8 mouse cellular contexts compared by ENCODE assay signal in the genomic region with DNA sequence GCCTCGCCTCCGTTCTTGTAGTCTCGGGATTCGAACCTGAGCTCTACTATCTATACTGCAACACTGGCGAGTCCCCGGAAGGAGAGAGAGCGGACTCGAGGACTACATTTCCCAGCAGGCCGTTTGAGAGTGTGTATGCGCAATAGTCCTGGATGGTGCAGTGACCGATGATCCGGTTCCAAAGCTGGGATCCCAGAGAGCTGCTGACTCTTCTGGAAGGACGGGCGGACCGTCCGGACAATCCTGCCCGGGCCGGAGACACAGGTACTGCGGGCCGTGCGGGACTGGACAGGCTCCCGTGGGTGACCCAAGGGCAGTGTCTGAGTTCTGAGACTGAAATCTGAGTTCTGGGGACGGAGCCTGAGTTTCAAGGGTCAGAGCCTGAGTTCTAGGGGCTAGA. TPM values are rescaled to one million over a fixed set of nuclear protein-coding genes. Genes with fewer than 3 reads are reported as not detected.
DNase-seq lines count a peak whose midpoint lies in the region; ATAC-seq and TF ChIP-seq lines count a peak whose summit lies in the region.

No protein-coding gene starts in this region.

- 0 out of 2 replicates have a peak, but pooled peaks cover 5% of the 10 kb centered on the region for H3K36me3 ChIP-seq in ES-Bruce4 (ENCODE audit: control insufficient read depth, insufficient read depth, low read length, poor library complexity, severe bottlenecking)
- peaks cover 6% of the 10 kb centered on the region; the same call in 1 of the 2 replicates for H3K36me3 ChIP-seq in forebrain, embryonic 11.5 days (ENCODE audit: control insufficient read depth, insufficient read depth, low read length)
- H3K36me3 ChIP-seq in heart, postnatal 0 days (replicated peaks; ENCODE audit: control insufficient read depth, insufficient read depth, low read length) = peaks cover 42% of the 10 kb centered on the region
- peaks cover 51% of the 10 kb centered on the region for H3K36me3 ChIP-seq in liver, embryonic 15.5 days (replicated peaks)
- H3K36me3 ChIP-seq in neural tube, embryonic 11.5 days (ENCODE audit: control insufficient read depth, insufficient read depth, low read length) = peaks cover 18% of the 10 kb centered on the region
- H3K36me3 ChIP-seq in stomach, embryonic 15.5 days = peaks cover 34% of the 10 kb centered on the region

- H3K4me3 ChIP-seq in ES-Bruce4 (ENCODE audit: low read depth, low read length) = peak overlapping the region; percentile 98
- H3K4me3 ChIP-seq in forebrain, embryonic 11.5 days (ENCODE audit: low read depth, low read length) = peak overlapping the region; percentile 68
- H3K4me3 ChIP-seq in heart, postnatal 0 days (ENCODE audit: low read depth, low read length) = peak overlapping the region; percentile 81
- peak overlapping the region; percentile 65 for H3K4me3 ChIP-seq in liver, embryonic 15.5 days (replicated peaks)
- H3K4me3 ChIP-seq in neural tube, embryonic 11.5 days (ENCODE audit: low read depth, low read length) = peak overlapping the region; percentile 39
- H3K4me3 ChIP-seq in stomach, embryonic 15.5 days (replicated peaks) = peak overlapping the region; percentile 60

- no peak for TF ChIP-seq EP300 in ES-Bruce4 (IDR thresholded peaks at IDR 0.05; ENCODE audit: insufficient read depth, low read depth, low read length)
- TF ChIP-seq EP300 in heart, postnatal 0 days (IDR thresholded peaks at IDR 0.05; ENCODE audit: low read depth) = no peak

- peak; percentile 45 for TF ChIP-seq POLR2A in ES-Bruce4 (IDR thresholded peaks at IDR 0.05; ENCODE audit: insufficient read depth, low read length)

- no peak for TF ChIP-seq CTCF in ES-Bruce4 (IDR thresholded peaks at IDR 0.05; ENCODE audit: low read depth, low read length)
- TF ChIP-seq CTCF in heart, postnatal 0 days (IDR thresholded peaks at IDR 0.05; ENCODE audit: low read depth) = no peak

- peak overlapping the region; percentile 78 for H3K4me2 ChIP-seq in forebrain, embryonic 11.5 days (ENCODE audit: low read depth, low read length, severe bottlenecking)
- H3K4me2 ChIP-seq in heart, postnatal 0 days (ENCODE audit: low read depth, low read length) = peak overlapping the region; percentile 82
- H3K4me2 ChIP-seq in liver, embryonic 15.5 days = peak overlapping the region; percentile 74
- H3K4me2 ChIP-seq in neural tube, embryonic 11.5 days (ENCODE audit: low read depth) = peak overlapping the region; percentile 60
- H3K4me2 ChIP-seq in stomach, embryonic 15.5 days = peak overlapping the region; percentile 73

- ATAC-seq in forebrain, embryonic 11.5 days (replicated peaks; ENCODE audit: low FRiP score) = peak; percentile 48
- peak; percentile 59 for ATAC-seq in heart, postnatal 0 days (ENCODE audit: insufficient read depth, low read depth)
- ATAC-seq in liver, embryonic 15.5 days (ENCODE audit: insufficient read depth) = peak; percentile 25; the same call in 1 of the 2 replicates
- ATAC-seq in neural tube, embryonic 11.5 days (ENCODE audit: insufficient read depth, low FRiP score, low TSS enrichment) = peak; percentile 45; the same call in 1 of the 2 replicates
- ATAC-seq in stomach, embryonic 15.5 days (ENCODE audit: insufficient read depth, low FRiP score, low read depth) = peak; percentile 34; the same call in 1 of the 2 replicates

- 4% methylated on average over 23 of the region's 23 CpGs for WGBS in forebrain, embryonic 11.5 days
- WGBS in heart, postnatal 0 days = 3% methylated on average over 23 of the region's 23 CpGs
- WGBS in liver, embryonic 15.5 days (ENCODE audit: insufficient replicate concordance) = 4% methylated on average over 23 of the region's 23 CpGs
- WGBS in neural tube, embryonic 11.5 days = 4% methylated on average over 23 of the region's 23 CpGs
- 2% methylated on average over 23 of the region's 23 CpGs for WGBS in stomach, embryonic 15.5 days

- no peaks in the 10 kb centered on the region for H3K27me3 ChIP-seq in ES-Bruce4 (ENCODE audit: control insufficient read depth, insufficient read depth, low read length, poor library complexity, severe bottlenecking)
- no peaks in the 10 kb centered on the region for H3K27me3 ChIP-seq in forebrain, embryonic 11.5 days (ENCODE audit: control insufficient read depth, insufficient read depth, low read length)
- no peaks in the 10 kb centered on the region for H3K27me3 ChIP-seq in heart, postnatal 0 days (ENCODE audit: control insufficient read depth, insufficient read depth, low read length)
- H3K27me3 ChIP-seq in liver, embryonic 15.5 days = no peaks in the 10 kb centered on the region
- H3K27me3 ChIP-seq in neural tube, embryonic 11.5 days (ENCODE audit: control insufficient read depth, insufficient read depth, low read length) = no peaks in the 10 kb centered on the region
- no peaks in the 10 kb centered on the region for H3K27me3 ChIP-seq in stomach, embryonic 15.5 days (replicated peaks)

- H3K9me3 ChIP-seq in ES-Bruce4 (replicated peaks; ENCODE audit: control insufficient read depth, insufficient read depth, low read length, poor library complexity, severe bottlenecking) = no peaks in the 10 kb centered on the region
- H3K9me3 ChIP-seq in forebrain, embryonic 11.5 days (ENCODE audit: control insufficient read depth, low read length) = no peaks in the 10 kb centered on the region
- no peaks in the 10 kb centered on the region for H3K9me3 ChIP-seq in heart, postnatal 0 days (replicated peaks; ENCODE audit: control insufficient read depth, low read length)
- no peaks in the 10 kb centered on the region for H3K9me3 ChIP-seq in liver, embryonic 15.5 days (replicated peaks)
- H3K9me3 ChIP-seq in neural tube, embryonic 11.5 days (ENCODE audit: control insufficient read depth, low read length) = no peaks in the 10 kb centered on the region
- no peaks in the 10 kb centered on the region for H3K9me3 ChIP-seq in stomach, embryonic 15.5 days

- no peaks in the 10 kb centered on the region for H3K4me1 ChIP-seq in ES-Bruce4 (ENCODE audit: control insufficient read depth, insufficient read depth, low read length)
- peaks cover 9% of the 10 kb centered on the region; the same call in 1 of the 2 replicates for H3K4me1 ChIP-seq in forebrain, embryonic 11.5 days (replicated peaks; ENCODE audit: control insufficient read depth, insufficient read depth, low read length)
- peaks cover 7% of the 10 kb centered on the region; the same call in 1 of the 2 replicates for H3K4me1 ChIP-seq in heart, postnatal 0 days (ENCODE audit: control insufficient read depth, insufficient read depth)
- H3K4me1 ChIP-seq in liver, embryonic 15.5 days (replicated peaks) = peaks cover 40% of the 10 kb centered on the region
- peaks cover 8% of the 10 kb centered on the region for H3K4me1 ChIP-seq in neural tube, embryonic 11.5 days (ENCODE audit: control insufficient read depth, insufficient read depth, low read length)
- H3K4me1 ChIP-seq in stomach, embryonic 15.5 days = peaks cover 15% of the 10 kb centered on the region

- peak overlapping the region; percentile 86 for H3K9ac ChIP-seq in ES-Bruce4 (ENCODE audit: low read depth, poor library complexity, severe bottlenecking)
- peak overlapping the region; percentile 76 for H3K9ac ChIP-seq in forebrain, embryonic 11.5 days (ENCODE audit: low read length)
- peak overlapping the region; percentile 86 for H3K9ac ChIP-seq in heart, postnatal 0 days (replicated peaks; ENCODE audit: low read depth, low read length)
- H3K9ac ChIP-seq in liver, embryonic 15.5 days = peak overlapping the region; percentile 66
- peak overlapping the region; percentile 63 for H3K9ac ChIP-seq in neural tube, embryonic 11.5 days (ENCODE audit: low read length)
- H3K9ac ChIP-seq in stomach, embryonic 15.5 days = peak overlapping the region; percentile 70

- peak; percentile 71 for DNase-seq in c-Kit-positive CD71-positive TER-119-negative erythroid progenitor cells, embryonic 14.5 days (ENCODE audit: low read depth)
- DNase-seq in forebrain, embryonic 11.5 days (ENCODE audit: low spot score) = peak; percentile 83
- peak; percentile 94 for DNase-seq in heart, postnatal 0 days (ENCODE audit: low spot score)
- DNase-seq in kidney, postnatal 36 days = peak; percentile 90 to 95
- DNase-seq in neural tube, embryonic 11.5 days (ENCODE audit: low spot score) = peak; percentile 82

- H3K27ac ChIP-seq in ES-Bruce4 (ENCODE audit: insufficient read depth, low read length) = no peak overlapping the region
- H3K27ac ChIP-seq in forebrain, embryonic 11.5 days (ENCODE audit: low read depth, low read length) = no peak overlapping the region
- peak overlapping the region; percentile 66 for H3K27ac ChIP-seq in heart, postnatal 0 days (ENCODE audit: low read depth)
- peak overlapping the region; percentile 52 for H3K27ac ChIP-seq in liver, embryonic 15.5 days (replicated peaks)
- H3K27ac ChIP-seq in neural tube, embryonic 11.5 days (ENCODE audit: low read depth, low read length) = no peak overlapping the region
- no peak overlapping the region for H3K27ac ChIP-seq in stomach, embryonic 15.5 days

RNA-seq across cellular contexts. Expression of a gene that starts 1.3 kb away (rescaled TPM):
- polyA plus RNA-seq in ES-Bruce4 (2011; ENCODE audit: insufficient read depth, insufficient read length, low read depth, missing spikeins) = 25.8 and 26.4 TPM in 2 replicates
- 36.2 and 42.0 TPM in 2 replicates for polyA plus RNA-seq in forebrain, embryonic 11.5 days (2014; fragmentation: Nextera tagmentation; extraction: Ambion mirVana)
- 84.8 and 114 TPM in 2 replicates for total RNA-seq in heart, postnatal 0 days (2014; rRNA removed; ENCODE audit: low replicate concordance)
- polyA plus RNA-seq in heart, postnatal 0 days (2015; fragmentation: Nextera tagmentation; extraction: Ambion mirVana) = 45.2 and 46.1 TPM in 2 replicates
- 24.0 and 27.3 TPM in 2 replicates for polyA plus RNA-seq in liver, embryonic 15.5 days (2015; fragmentation: Nextera tagmentation; extraction: Ambion mirVana)
- polyA plus RNA-seq in neural tube, embryonic 11.5 days (2014; fragmentation: Nextera tagmentation; extraction: Ambion mirVana) = 35.3 and 39.0 TPM in 2 replicates
- polyA plus RNA-seq in stomach, embryonic 15.5 days (2015; fragmentation: Nextera tagmentation; extraction: Ambion mirVana) = 54.4 and 58.1 TPM in 2 replicates

RNA-seq across cellular contexts. Expression of a gene that starts 1.3 kb away (rescaled TPM):
- 52.2 and 63.7 TPM in 2 replicates for polyA plus RNA-seq in ES-Bruce4 (2011; ENCODE audit: insufficient read depth, insufficient read length, low read depth, missing spikeins)
- polyA plus RNA-seq in forebrain, embryonic 11.5 days (2014; fragmentation: Nextera tagmentation; extraction: Ambion mirVana) = 147 and 154 TPM in 2 replicates
- 272 and 288 TPM in 2 replicates for total RNA-seq in heart, postnatal 0 days (2014; rRNA removed; ENCODE audit: low replicate concordance)
- 264 and 272 TPM in 2 replicates for polyA plus RNA-seq in heart, postnatal 0 days (2015; fragmentation: Nextera tagmentation; extraction: Ambion mirVana)
- 78.7 and 92.2 TPM in 2 replicates for polyA plus RNA-seq in liver, embryonic 15.5 days (2015; fragmentation: Nextera tagmentation; extraction: Ambion mirVana)
- 178 and 180 TPM in 2 replicates for polyA plus RNA-seq in neural tube, embryonic 11.5 days (2014; fragmentation: Nextera tagmentation; extraction: Ambion mirVana)
- polyA plus RNA-seq in stomach, embryonic 15.5 days (2015; fragmentation: Nextera tagmentation; extraction: Ambion mirVana) = 217 and 233 TPM in 2 replicates

RNA-seq across cellular contexts. Expression of a gene that starts 15.3 kb away (rescaled TPM):
- polyA plus RNA-seq in ES-Bruce4 (2011; ENCODE audit: insufficient read depth, insufficient read length, low read depth, missing spikeins) = 1.1 and 1.2 TPM in 2 replicates
- polyA plus RNA-seq in forebrain, embryonic 11.5 days (2014; fragmentation: Nextera tagmentation; extraction: Ambion mirVana) = 2.6 and 4.0 TPM in 2 replicates
- total RNA-seq in heart, postnatal 0 days (2014; rRNA removed; ENCODE audit: low replicate concordance) = 0.31 and 0.66 TPM in 2 replicates
- polyA plus RNA-seq in heart, postnatal 0 days (2015; fragmentation: Nextera tagmentation; extraction: Ambion mirVana) = 0.42 and 0.51 TPM in 2 replicates
- 1.9 and 2.1 TPM in 2 replicates for polyA plus RNA-seq in liver, embryonic 15.5 days (2015; fragmentation: Nextera tagmentation; extraction: Ambion mirVana)
- 2.0 and 3.0 TPM in 2 replicates for polyA plus RNA-seq in neural tube, embryonic 11.5 days (2014; fragmentation: Nextera tagmentation; extraction: Ambion mirVana)
- 3.4 and 3.8 TPM in 2 replicates for polyA plus RNA-seq in stomach, embryonic 15.5 days (2015; fragmentation: Nextera tagmentation; extraction: Ambion mirVana)

RNA-seq across cellular contexts. Expression of a gene that starts 23.3 kb away (rescaled TPM):
- polyA plus RNA-seq in ES-Bruce4 (2011; ENCODE audit: insufficient read depth, insufficient read length, low read depth, missing spikeins) = 41.5 and 42.7 TPM in 2 replicates
- polyA plus RNA-seq in forebrain, embryonic 11.5 days (2014; fragmentation: Nextera tagmentation; extraction: Ambion mirVana) = 10.1 and 11.9 TPM in 2 replicates
- total RNA-seq in heart, postnatal 0 days (2014; rRNA removed; ENCODE audit: low replicate concordance) = 0.12 and 2.3 TPM in 2 replicates
- 0.51 and 0.62 TPM in 2 replicates for polyA plus RNA-seq in heart, postnatal 0 days (2015; fragmentation: Nextera tagmentation; extraction: Ambion mirVana)
- polyA plus RNA-seq in liver, embryonic 15.5 days (2015; fragmentation: Nextera tagmentation; extraction: Ambion mirVana) = 0.93 and 1.4 TPM in 2 replicates
- polyA plus RNA-seq in neural tube, embryonic 11.5 days (2014; fragmentation: Nextera tagmentation; extraction: Ambion mirVana) = 2.5 and 2.8 TPM in 2 replicates
- 32.6 and 38.7 TPM in 2 replicates for polyA plus RNA-seq in stomach, embryonic 15.5 days (2015; fragmentation: Nextera tagmentation; extraction: Ambion mirVana)

RNA-seq across cellular contexts. Expression of a gene that starts 24.7 kb away (rescaled TPM):
- polyA plus RNA-seq in ES-Bruce4 (2011; ENCODE audit: insufficient read depth, insufficient read length, low read depth, missing spikeins) = 28.3 and 31.5 TPM in 2 replicates
- 74.1 and 74.9 TPM in 2 replicates for polyA plus RNA-seq in forebrain, embryonic 11.5 days (2014; fragmentation: Nextera tagmentation; extraction: Ambion mirVana)
- 38.5 and 44.3 TPM in 2 replicates for total RNA-seq in heart, postnatal 0 days (2014; rRNA removed; ENCODE audit: low replicate concordance)
- polyA plus RNA-seq in heart, postnatal 0 days (2015; fragmentation: Nextera tagmentation; extraction: Ambion mirVana) = 20.9 and 21.4 TPM in 2 replicates
- polyA plus RNA-seq in liver, embryonic 15.5 days (2015; fragmentation: Nextera tagmentation; extraction: Ambion mirVana) = 13.4 and 15.2 TPM in 2 replicates
- 64.6 and 65.8 TPM in 2 replicates for polyA plus RNA-seq in neural tube, embryonic 11.5 days (2014; fragmentation: Nextera tagmentation; extraction: Ambion mirVana)
- 43.1 and 47.6 TPM in 2 replicates for polyA plus RNA-seq in stomach, embryonic 15.5 days (2015; fragmentation: Nextera tagmentation; extraction: Ambion mirVana)

Comparison
In these comparisons a context has a peak if more than half of its experiments do, and no peak if none do; other contexts are left out.
1. H3K27ac ChIP-seq: peak in heart, postnatal 0 days (single experiment) and liver, embryonic 15.5 days (single experiment); none in ES-Bruce4 (single experiment), forebrain, embryonic 11.5 days (single experiment), neural tube, embryonic 11.5 days (single experiment) and stomach, embryonic 15.5 days (single experiment).
2. H3K4me3 ChIP-seq: peak in every context shown above with its lines; median percentile 98 in ES-Bruce4; 81 in heart, postnatal 0 days; 68 in forebrain, embryonic 11.5 days; 65 in liver, embryonic 15.5 days; 60 in stomach, embryonic 15.5 days; 39 in neural tube, embryonic 11.5 days.
3. Peak in every context shown above with its lines, with median percentiles within 50 percentile points of each other: H3K9ac ChIP-seq, DNase-seq, ATAC-seq and H3K4me2 ChIP-seq.